Mouse (Mus musculus): Measurements from ENCODE around the gene Kctd3. TPM values are rescaled to one million over a fixed set of nuclear protein-coding genes. Genes with fewer than 3 reads are reported as not detected.

Kctd3 gene
- total and polyA plus RNA-seq, 3 experiments: 26.8 to 42.3 TPM; not detected in 1

GRCm38 (mm10) chr1:188946849-188947248, 60.8 kb downstream of the Kctd3 start (continued):
- TF ChIP-seq BHLHE40 (IDR thresholded peaks at IDR 0.05; ENCODE audit: borderline replicate concordance, low read depth, low read length) (no peak), JUND (IDR thresholded peaks at IDR 0.05; ENCODE audit: low read depth, low read length) (no peak)

DNA sequence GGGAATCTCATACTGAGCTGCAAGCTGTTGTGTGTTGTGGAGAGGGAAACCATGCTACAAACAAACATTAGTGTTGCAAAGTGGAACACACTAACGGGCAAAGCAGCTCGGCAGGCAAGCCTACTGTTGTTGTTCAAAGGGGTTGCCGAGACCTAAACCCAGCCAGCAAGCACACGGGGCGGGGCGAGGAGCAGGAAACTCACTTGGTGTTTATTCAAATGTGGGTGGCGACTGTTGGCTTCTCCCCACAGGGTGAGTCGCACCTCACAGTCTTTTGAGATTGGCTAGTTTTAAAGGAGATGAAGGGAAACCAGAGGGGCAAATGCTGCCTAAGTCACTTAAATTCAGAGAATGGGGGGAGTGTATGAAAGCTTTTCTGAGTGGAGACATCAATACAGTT, 62.3 kb downstream of the Kctd3 start:
- DNase-seq (ENCODE audit: low read depth, low spot score): no peak
- Histone ChIP-seq H3K4me3 (ENCODE audit: control insufficient read depth in 1 of 2, insufficient read depth in 1 of 2, low read depth in 2 of 2, low read length in 2 of 2) (no peak overlapping the region), H3K27me3 (ENCODE audit: control insufficient read depth in 1 of 2, insufficient read depth in 2 of 2, low read length in 2 of 2) (no peaks in the 10 kb centered on the region), H3K9ac (ENCODE audit: control insufficient read depth, low read depth, low read length, poor library complexity, severe bottlenecking) (no peak overlapping the region), H3K79me2 (ENCODE audit: control insufficient read depth, insufficient read depth, low read length, poor library complexity) (no peaks in the 10 kb centered on the region), H3K36me3 (ENCODE audit: control insufficient read depth in 1 of 2, insufficient read depth in 2 of 2, low read length in 2 of 2) (no peaks in the 10 kb centered on the region), H3K4me1 (ENCODE audit: control insufficient read depth in 1 of 2, insufficient read depth in 2 of 2, low read length in 2 of 2) (no peaks in the 10 kb centered on the region), H3K27ac (ENCODE audit: control insufficient read depth, low read depth, low read length) (no peak overlapping the region), H3K9me3 (replicated peaks; ENCODE audit: insufficient read depth, low read length) (no peaks in the 10 kb centered on the region)
- TF ChIP-seq MAFK (IDR thresholded peaks at IDR 0.05; ENCODE audit: borderline replicate concordance, low read depth, low read length) (no peak), USF1 (IDR thresholded peaks at IDR 0.05; ENCODE audit: low read depth, low read length) (no peak), MXI1 (IDR thresholded peaks at IDR 0.05; ENCODE audit: low read depth, low read length) (no peak), USF2 (IDR thresholded peaks at IDR 0.05; ENCODE audit: borderline replicate concordance in 1 of 2, insufficient read depth in 1 of 2, low read depth in 1 of 2, low read length in 2 of 2) (no peak), TBP (IDR thresholded peaks at IDR 0.05; ENCODE audit: low read depth, low read length) (no peak), RCOR1 (IDR thresholded peaks at IDR 0.05; ENCODE audit: low read depth, low read length) (no peak)

GRCm38 (mm10) chr1:188937246-188937780, 70.3 kb downstream of the Kctd3 start:
- Histone ChIP-seq H3K79me2 (ENCODE audit: control insufficient read depth, insufficient read depth, low read length, poor library complexity) (no peaks in the 10 kb centered on the region), H3K9ac (ENCODE audit: control insufficient read depth, low read depth, low read length, poor library complexity, severe bottlenecking) (no peak overlapping the region), H3K27me3 (ENCODE audit: control insufficient read depth in 1 of 2, insufficient read depth in 2 of 2, low read length in 2 of 2) (no peaks in the 10 kb centered on the region), H3K4me1 (ENCODE audit: control insufficient read depth in 1 of 2, insufficient read depth in 2 of 2, low read length in 2 of 2) (no peaks in the 10 kb centered on the region), H3K9me3 (replicated peaks; ENCODE audit: insufficient read depth, low read length) (no peaks in the 10 kb centered on the region), H3K27ac (ENCODE audit: control insufficient read depth, low read depth, low read length) (no peak overlapping the region), H3K4me3 (ENCODE audit: control insufficient read depth in 1 of 2, insufficient read depth in 1 of 2, low read depth in 2 of 2, low read length in 2 of 2) (no peak overlapping the region), H3K36me3 (ENCODE audit: control insufficient read depth in 1 of 2, insufficient read depth in 2 of 2, low read length in 2 of 2) (no peaks in the 10 kb centered on the region)
- TF ChIP-seq POLR2AphosphoS5 (IDR thresholded peaks at IDR 0.05; ENCODE audit: borderline replicate concordance, low read depth, low read length) (no peak), GABPA (IDR thresholded peaks at IDR 0.05; ENCODE audit: low read depth, low read length) (no peak), JUND (IDR thresholded peaks at IDR 0.05; ENCODE audit: low read depth, low read length) (no peak), TCF12 (IDR thresholded peaks at IDR 0.05; ENCODE audit: low read depth, low read length) (no peak), MYB (IDR thresholded peaks at IDR 0.05; ENCODE audit: low read depth, low read length) (no peak), TBP (IDR thresholded peaks at IDR 0.05; ENCODE audit: low read depth, low read length) (no peak), E2F4 (IDR thresholded peaks at IDR 0.05; ENCODE audit: borderline replicate concordance, low read depth, low read length) (no peak), USF1 (IDR thresholded peaks at IDR 0.05; ENCODE audit: low read depth, low read length) (no peak), MXI1 (IDR thresholded peaks at IDR 0.05; ENCODE audit: low read depth, low read length) (no peak), MYC (IDR thresholded peaks at IDR 0.05; ENCODE audit: low read depth, low read length) (no peak), USF2 (IDR thresholded peaks at IDR 0.05; ENCODE audit: borderline replicate concordance in 1 of 2, insufficient read depth in 1 of 2, low read depth in 1 of 2, low read length in 2 of 2) (no peak), SMC3 (IDR thresholded peaks at IDR 0.05; ENCODE audit: low read depth, low read length) (no peak), CTCF (IDR thresholded peaks at IDR 0.05 in 2 of 3, conservative IDR thresholded peaks at IDR 0.05 in 1 of 3; ENCODE audit: control insufficient read depth in 1 of 3, insufficient read depth in 1 of 3, low read depth in 2 of 3, low read length in 3 of 3, poor library complexity in 1 of 3, severe bottlenecking in 1 of 3) (no peak), ELF1 (IDR thresholded peaks at IDR 0.05; ENCODE audit: low read depth, low read length) (no peak), ZNF384 (IDR thresholded peaks at IDR 0.05; ENCODE audit: low read depth, low read length) (no peak), HCFC1 (IDR thresholded peaks at IDR 0.05; ENCODE audit: low read depth, low read length) (no peak)
- no peak for DNase-seq (ENCODE audit: low read depth, low spot score)

Measured in MEL (cell line).